Mouse (Mus musculus) intestine, postnatal 0 days (tissue): ENCODE measurements around the gene Sult2a8. TPM values are rescaled to one million over a fixed set of nuclear protein-coding genes. Genes with fewer than 3 reads are reported as not detected.
"Not testable (repeated sequence)": the region's sequence is repeated elsewhere in the genome, so short reads cannot be mapped to it uniquely, and the experiment has no call there.

Experiments
- ATAC-seq: fragments of 200-750 bp; cut with Nextera tagmentation; 2 replicates; pipeline ENCODE4 v1.8.0; 2017; ENCODE audit warnings: mild to moderate bottlenecking, moderate TSS enrichment, moderate library complexity
- H3K27ac ChIP-seq: fragments of 300-500 bp; sonication (generic); 2 replicates; pipeline ENCODE4 v1.5.1; 2014; ENCODE audit warnings: mild to moderate bottlenecking, low read depth, low read length, moderate library complexity
- H3K27me3 ChIP-seq: fragments of 300-500 bp; sonication (generic); replicated peaks from 2 replicates; pipeline ENCODE4 v1.6.1; 2014; ENCODE audit warnings: low read length, mixed read lengths; ENCODE audit not compliant: control insufficient read depth, insufficient read depth
- H3K36me3 ChIP-seq: fragments of 300-500 bp; sonication (generic); 2 replicates; pipeline ENCODE4 v1.6.1; 2014; ENCODE audit warnings: mild to moderate bottlenecking, moderate library complexity; ENCODE audit not compliant: control insufficient read depth, insufficient read depth
- H3K4me1 ChIP-seq: fragments of 300-500 bp; sonication (generic); replicated peaks from 2 replicates; pipeline ENCODE4 v1.6.1; 2014; ENCODE audit warnings: antibody characterized with exemption, low read length, mixed read lengths; ENCODE audit not compliant: control insufficient read depth, insufficient read depth
- H3K4me2 ChIP-seq: fragments of 300-500 bp; sonication (generic); replicated peaks from 2 replicates; pipeline ENCODE4 v1.6.1; 2014; ENCODE audit warnings: low read depth, mild to moderate bottlenecking, moderate library complexity
- H3K4me3 ChIP-seq: fragments of 300-500 bp; sonication (generic); 2 replicates; pipeline ENCODE4 v1.5.1; 2014; ENCODE audit warnings: low read depth, low read length
- H3K9ac ChIP-seq: fragments of 300-500 bp; sonication (generic); 2 replicates; pipeline ENCODE4 v1.6.1; 2014; ENCODE audit warnings: mild to moderate bottlenecking, low read depth, low read length
- H3K9me3 ChIP-seq: fragments of 300-500 bp; sonication (generic); 2 replicates; pipeline ENCODE4 v1.6.1; 2016; ENCODE audit warnings: mixed run types; ENCODE audit not compliant: control insufficient read depth
- CTCF ChIP-seq: sonication (generic); IDR thresholded peaks from 2 replicates; pipeline ENCODE4 v1.5.1; 2016; ENCODE audit warnings: low read depth, mild to moderate bottlenecking, control low read depth, antibody characterized with exemption, moderate library complexity
- WGBS: fragments of 180-500 bp; shearing (Covaris S2); extraction: QIAGEN DNeasy Blood & Tissue Kit; methylation state at CpG from one replicate; pipeline ENCODE4 v1.1.7; 2014; 5-methylcytosine and 5-hydroxymethylcytosine counted together
- polyA plus RNA-seq: library from polyadenylated mRNA; unstranded; fragments of >200 nt; fragmentation: Nextera tagmentation; extraction: Ambion mirVana; gene quantifications from 2 replicates; pipeline ENCODE4 v1.2.1, GENCODE M21; 2015

Gene Sult2a8
- not detected in 2 replicates for polyA plus RNA-seq

GRCm38 (mm10) chr7:14446534-14446933 is at the start of gene Sult2a8:
Gene Sult2a8, minus strand, starts transcription at chr7:14446769.
- H3K4me1 ChIP-seq, result no peaks in the 10 kb centered on the region
- H3K27ac ChIP-seq, result no peak within 1 kb of the TSS
- H3K36me3 ChIP-seq, result no peaks in the 10 kb centered on the region
- no peaks in the 10 kb centered on the region for H3K9me3 ChIP-seq
- no peak within 1 kb of the TSS for H3K4me3 ChIP-seq
- H3K4me2 ChIP-seq, result no peak within 1 kb of the TSS
- no peak within 1 kb of the TSS for H3K9ac ChIP-seq
- no peak for TF ChIP-seq CTCF
- no peak for ATAC-seq
- H3K27me3 ChIP-seq, result no peaks in the 10 kb centered on the region
- 61% methylated on average over 3 of the region's 3 CpGs for WGBS

DNA sequence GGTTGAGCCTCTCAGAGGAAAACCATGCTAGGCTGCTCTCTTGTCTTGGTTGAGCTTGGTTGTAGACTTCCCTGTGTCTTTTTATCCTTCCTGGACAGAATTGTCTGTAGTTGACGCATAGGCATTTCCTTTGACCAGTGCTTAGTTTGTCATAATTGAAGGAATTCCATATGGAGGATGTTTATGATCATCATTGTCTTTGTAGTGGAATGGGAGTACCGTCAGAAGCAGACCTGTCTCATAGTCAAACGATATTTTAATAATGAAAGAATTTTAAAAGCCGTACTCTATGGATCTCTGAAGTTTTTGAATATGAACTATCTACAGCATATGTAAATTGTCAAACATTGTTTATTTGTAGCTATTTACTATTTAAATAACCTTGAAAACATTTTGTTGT is 47.6 kb upstream of the Sult2a8 start, which contains the start of gene Sult2a7:
Sult2a7 (minus strand) TSS at position 101 of the 400 bp plus-strand sequence.
- Histone ChIP-seq H3K4me1 (no peaks in the 10 kb centered on the region), H3K4me3 (no peak within 1 kb of the TSS), H3K27ac (no peak within 1 kb of the TSS), H3K9me3 (peaks cover 5% of the 10 kb centered on the region; the same call in 1 of the 2 replicates), H3K27me3 (no peaks in the 10 kb centered on the region), H3K9ac (no peak within 1 kb of the TSS), H3K36me3 (no peaks in the 10 kb centered on the region), H3K4me2 (no peak within 1 kb of the TSS)
- no peak for TF ChIP-seq CTCF
- WGBS, result 86% methylated on average over 4 of the region's 4 CpGs
- no peak for ATAC-seq

DNA sequence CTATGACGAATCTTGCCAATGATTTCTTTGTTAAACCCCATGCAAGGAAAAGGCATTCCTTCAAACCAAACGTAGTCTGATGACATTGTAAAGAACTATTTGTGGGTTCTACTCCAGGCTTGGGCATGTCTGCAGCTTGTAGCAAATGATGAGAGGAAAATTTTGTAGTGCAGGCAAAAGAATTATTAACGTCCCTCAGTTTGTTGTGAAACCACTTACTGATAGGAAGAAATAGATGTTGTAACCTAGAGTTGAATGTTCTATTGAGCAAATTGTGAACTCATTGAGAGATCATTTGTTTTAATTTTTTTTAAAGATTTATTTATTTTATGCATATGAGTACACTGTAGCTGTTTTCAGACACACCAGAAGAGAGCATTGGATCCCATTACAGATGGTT is 46.3 kb upstream of the Sult2a8 start:
- ATAC-seq, result no peak
- H3K36me3 ChIP-seq, result no peaks in the 10 kb centered on the region
- H3K4me1 ChIP-seq, result no peaks in the 10 kb centered on the region
- no peaks in the 10 kb centered on the region for H3K27me3 ChIP-seq
- no peak for TF ChIP-seq CTCF
- H3K4me2 ChIP-seq, result no peak overlapping the region
- H3K27ac ChIP-seq, result no peak overlapping the region
- WGBS, result 68% methylated on average over 3 of the region's 3 CpGs
- H3K9ac ChIP-seq, result no peak overlapping the region
- H3K4me3 ChIP-seq, result no peak overlapping the region
- peaks cover 5% of the 10 kb centered on the region; the same call in 1 of the 2 replicates for H3K9me3 ChIP-seq

GRCm38 (mm10) chr7:14439581-14439980 is 7.0 kb downstream of the Sult2a8 start:
- no peak overlapping the region for H3K9ac ChIP-seq
- H3K4me3 ChIP-seq, result no peak overlapping the region
- no peak for ATAC-seq
- H3K27ac ChIP-seq, result no peak overlapping the region
- TF ChIP-seq CTCF, result no peak
- 0 out of 2 replicates have a peak, but pooled peaks cover 5% of the 10 kb centered on the region for H3K9me3 ChIP-seq
- H3K36me3 ChIP-seq, result no peaks in the 10 kb centered on the region
- H3K27me3 ChIP-seq, result no peaks in the 10 kb centered on the region
- no peak overlapping the region for H3K4me2 ChIP-seq
- H3K4me1 ChIP-seq, result no peaks in the 10 kb centered on the region

DNA sequence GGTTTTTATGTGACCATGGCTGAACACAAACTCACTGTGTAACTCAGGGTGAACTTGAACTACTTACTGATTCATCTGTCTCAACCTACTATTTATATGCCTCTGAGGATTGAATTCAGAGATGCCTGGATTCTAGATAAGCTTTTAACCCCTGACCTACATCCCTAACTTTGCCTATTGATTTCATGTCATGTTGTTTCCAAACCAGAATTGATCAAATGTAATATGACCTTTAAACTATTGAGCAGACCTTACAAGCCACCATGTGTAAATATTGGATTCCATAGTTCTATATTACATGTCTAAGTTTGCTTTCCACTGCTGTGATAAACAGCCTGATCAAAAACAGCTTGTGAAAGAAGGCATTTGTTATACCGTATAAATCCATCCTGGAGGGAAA is 8.1 kb downstream of the Sult2a8 start:
- Histone ChIP-seq H3K4me2 (no peak overlapping the region), H3K9ac (no peak overlapping the region), H3K27ac (no peak overlapping the region), H3K4me3 (no peak overlapping the region), H3K4me1 (no peaks in the 10 kb centered on the region), H3K9me3 (0 out of 2 replicates have a peak, but pooled peaks cover 5% of the 10 kb centered on the region), H3K27me3 (no peaks in the 10 kb centered on the region), H3K36me3 (no peaks in the 10 kb centered on the region)
- 70% methylated on average over 1 of the region's 1 CpGs for WGBS
- no peak for TF ChIP-seq CTCF
- ATAC-seq, result no peak

DNA sequence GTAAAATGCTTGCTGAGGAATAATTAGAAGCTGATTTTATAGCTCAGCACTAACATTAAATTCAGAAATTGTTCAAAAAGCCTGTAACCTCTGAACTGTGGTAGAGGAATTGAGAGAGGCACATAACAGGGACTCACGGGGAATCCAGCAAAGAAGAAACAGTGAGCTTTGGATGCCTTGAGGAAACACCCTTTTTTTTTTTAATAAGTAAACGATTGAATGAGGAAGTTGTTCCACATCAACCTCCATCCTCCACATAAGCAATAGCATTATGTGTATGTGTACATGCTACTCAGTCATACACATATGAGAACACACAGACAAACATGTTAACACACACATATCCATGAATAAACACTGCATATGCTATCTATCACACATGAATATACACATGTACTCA is 8.5 kb downstream of the Sult2a8 start:
- no peak for TF ChIP-seq CTCF
- Histone ChIP-seq H3K36me3 (no peaks in the 10 kb centered on the region), H3K4me1 (no peaks in the 10 kb centered on the region), H3K27ac (no peak overlapping the region), H3K9me3 (0 out of 2 replicates have a peak, but pooled peaks cover 5% of the 10 kb centered on the region), H3K4me3 (no peak overlapping the region), H3K9ac (no peak overlapping the region), H3K27me3 (no peaks in the 10 kb centered on the region), H3K4me2 (no peak overlapping the region)
- WGBS, result 82% methylated on average over 2 of the region's 2 CpGs
- ATAC-seq, result no peak

- H3K4me2 ChIP-seq, H3K9me3 ChIP-seq, ATAC-seq, H3K27me3 ChIP-seq, H3K36me3 ChIP-seq, H3K4me3 ChIP-seq, H3K4me1 ChIP-seq, H3K27ac ChIP-seq, H3K9ac ChIP-seq: not testable (repeated sequence)
These were observed 47.2 kb downstream of the Sult2a8 start for GRCm38 (mm10) chr7:14399363-14399762.
